Mouse (Mus musculus): ENCODE data around the gene Zfx. TPM values are rescaled to one million over a fixed set of nuclear protein-coding genes. Genes with fewer than 3 reads are reported as not detected.

The Zfx gene
- total RNA-seq (2018; cell fraction: chromatin; rRNA removed): 100 to 1,000 TPM in 12 of 26 experiments, 10 to 100 TPM in 14; 66.4 to 142 (median 99.1) TPM
- 10 to 100 TPM; 17.6 to 34.8 (median 25.9) TPM for total RNA-seq (2018; cell fraction: cytosol; rRNA removed)
- total RNA-seq (2018; cell fraction: nucleus; rRNA removed): 10 to 100 TPM; 41.8 to 83.3 (median 53.5) TPM
- polyA plus RNA-seq (2018): 9.4 to 16.0 TPM (median 15.7 TPM) in 3 replicates

DNA sequence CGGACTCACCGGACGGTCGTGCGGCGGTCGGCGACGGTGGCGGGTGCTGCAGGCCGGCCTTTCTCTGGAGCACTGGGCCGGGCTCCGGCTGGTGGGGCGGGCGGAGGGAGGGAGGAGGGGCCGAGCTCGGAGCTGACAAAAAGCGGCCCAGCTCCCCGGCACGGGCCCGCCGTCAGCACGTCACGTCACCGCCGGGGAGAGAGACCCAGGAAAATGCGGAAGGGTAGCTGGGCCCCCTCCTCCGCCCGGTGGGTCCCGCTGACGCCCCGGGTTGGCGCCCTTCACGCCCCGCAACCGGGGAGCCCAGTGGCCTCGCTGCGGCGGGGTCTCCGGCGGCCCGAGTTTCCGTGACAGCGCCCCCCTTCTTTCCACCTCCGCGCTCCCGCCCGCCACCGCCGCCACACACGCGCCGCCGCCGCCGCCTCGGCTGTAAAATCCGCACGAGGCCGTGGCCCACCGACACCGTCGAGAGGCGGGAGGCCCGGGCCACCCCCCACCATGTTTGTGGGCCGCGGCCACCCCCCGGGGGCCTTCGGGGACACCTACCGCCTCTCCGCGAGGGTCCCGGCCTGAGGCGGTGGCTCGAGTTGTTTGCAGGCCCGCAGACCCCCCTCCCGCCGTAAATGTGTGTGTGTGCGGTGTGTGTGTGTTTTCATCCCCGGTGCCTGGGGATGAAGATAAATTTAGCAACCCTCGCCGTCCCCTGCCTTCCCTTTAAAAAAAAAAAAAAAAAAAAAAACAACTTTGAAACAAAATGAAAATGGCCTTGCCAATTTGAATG, at the start of gene Zfx:
Zfx (minus strand) TSS at position 644 of the 781 bp plus-strand sequence.
- 17% methylated on average over 25 of the region's 82 CpGs for WGBS (ENCODE audit: missing documents)
- peak within 1 kb of the TSS; percentile 55 for H3K27ac ChIP-seq
- no peaks in the 10 kb centered on the region for H3K36me3 ChIP-seq (ENCODE audit: inconsistent target)
- H3K79me2 ChIP-seq (ENCODE audit: inconsistent target): peaks cover 36% of the 10 kb centered on the region
- peak within 1 kb of the TSS; percentile 17; the same call in 1 of the 2 replicates for H3K4me3 ChIP-seq (ENCODE audit: inconsistent target)

DNA sequence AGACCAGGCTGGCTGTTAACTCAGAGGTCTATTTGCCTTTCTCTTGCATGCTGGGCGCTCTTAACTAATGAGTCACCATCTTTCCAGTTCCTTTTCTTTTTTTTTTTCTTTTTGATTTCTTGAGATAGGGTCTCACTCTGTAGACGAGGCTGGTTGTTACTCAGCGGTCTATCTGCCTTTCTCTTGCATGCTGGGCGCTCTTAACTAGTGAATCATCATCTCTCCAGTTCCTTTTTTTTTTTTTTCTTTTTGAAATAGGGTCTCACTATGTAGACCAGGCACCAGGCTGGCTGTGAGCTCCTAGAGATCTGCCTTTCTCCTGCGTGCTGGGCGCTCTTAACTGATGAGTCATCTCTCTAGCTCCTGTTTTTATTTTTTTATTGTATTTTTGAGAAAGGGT, 45.8 kb upstream of the Zfx start:
- H3K4me3 ChIP-seq (ENCODE audit: inconsistent target): no peak overlapping the region
- no peaks in the 10 kb centered on the region for H3K79me2 ChIP-seq (ENCODE audit: inconsistent target)
- H3K36me3 ChIP-seq (ENCODE audit: inconsistent target): no peaks in the 10 kb centered on the region
- WGBS (ENCODE audit: missing documents): 44% methylated on average over 6 of the region's 6 CpGs
- H3K27ac ChIP-seq: no peak overlapping the region

DNA sequence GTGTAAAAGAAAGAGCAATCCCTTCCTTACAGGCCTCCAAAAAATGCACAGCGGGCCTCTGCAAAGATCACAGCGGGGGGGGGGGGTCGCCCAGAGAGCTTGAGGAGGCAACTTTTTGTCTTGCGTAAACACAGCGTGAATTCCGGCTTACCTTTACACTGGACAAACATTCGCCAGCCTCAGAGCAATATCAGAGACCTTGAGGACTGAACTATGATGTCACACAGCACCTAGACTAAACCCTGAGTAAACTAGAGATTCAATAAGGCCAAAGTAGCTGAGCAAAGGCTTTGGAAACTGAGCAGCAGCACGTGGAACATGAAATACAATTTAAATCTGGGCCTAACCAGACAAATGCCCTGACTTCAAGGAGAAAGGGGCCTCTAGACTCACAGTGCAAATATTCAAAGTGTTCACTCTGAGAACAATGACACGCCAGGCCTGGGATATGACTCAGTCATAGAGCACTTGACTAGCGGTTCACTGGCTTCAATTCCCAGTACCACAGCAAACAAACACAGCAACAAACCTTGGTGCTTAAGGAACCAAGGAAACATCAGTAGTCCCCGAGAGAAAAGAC, 28.8 kb upstream of the Zfx start:
- Histone ChIP-seq H3K79me2 (ENCODE audit: inconsistent target) (no peaks in the 10 kb centered on the region), H3K27ac (no peak overlapping the region), H3K36me3 (ENCODE audit: inconsistent target) (no peaks in the 10 kb centered on the region), H3K4me3 (ENCODE audit: inconsistent target) (no peak overlapping the region)
- 73% methylated on average over 8 of the region's 11 CpGs for WGBS (ENCODE audit: missing documents)

DNA sequence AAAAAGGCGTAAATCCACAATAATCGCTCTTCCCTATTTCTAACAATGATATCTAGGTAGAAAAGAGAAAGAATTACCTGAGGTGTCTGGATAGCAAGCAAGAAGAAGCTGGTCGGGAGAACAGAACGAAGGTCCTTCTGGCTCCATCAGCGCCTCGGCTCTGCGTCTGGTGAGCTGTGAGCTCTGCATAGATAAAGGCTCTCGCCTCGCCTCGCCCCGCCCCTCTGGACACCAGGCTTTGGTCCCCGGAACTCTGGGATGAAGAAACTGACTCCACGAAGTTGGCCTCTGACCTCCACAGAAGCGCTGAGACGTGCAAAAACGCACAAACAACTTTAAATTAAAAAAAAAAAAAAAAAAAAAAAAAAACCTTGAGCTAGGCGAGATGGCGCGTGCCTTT, 27.0 kb upstream of the Zfx start:
- no peaks in the 10 kb centered on the region for H3K79me2 ChIP-seq (ENCODE audit: inconsistent target)
- H3K4me3 ChIP-seq (ENCODE audit: inconsistent target): no peak overlapping the region
- H3K36me3 ChIP-seq (ENCODE audit: inconsistent target): no peaks in the 10 kb centered on the region
- WGBS (ENCODE audit: missing documents): 85% methylated on average over 15 of the region's 19 CpGs
- H3K27ac ChIP-seq: no peak overlapping the region

DNA sequence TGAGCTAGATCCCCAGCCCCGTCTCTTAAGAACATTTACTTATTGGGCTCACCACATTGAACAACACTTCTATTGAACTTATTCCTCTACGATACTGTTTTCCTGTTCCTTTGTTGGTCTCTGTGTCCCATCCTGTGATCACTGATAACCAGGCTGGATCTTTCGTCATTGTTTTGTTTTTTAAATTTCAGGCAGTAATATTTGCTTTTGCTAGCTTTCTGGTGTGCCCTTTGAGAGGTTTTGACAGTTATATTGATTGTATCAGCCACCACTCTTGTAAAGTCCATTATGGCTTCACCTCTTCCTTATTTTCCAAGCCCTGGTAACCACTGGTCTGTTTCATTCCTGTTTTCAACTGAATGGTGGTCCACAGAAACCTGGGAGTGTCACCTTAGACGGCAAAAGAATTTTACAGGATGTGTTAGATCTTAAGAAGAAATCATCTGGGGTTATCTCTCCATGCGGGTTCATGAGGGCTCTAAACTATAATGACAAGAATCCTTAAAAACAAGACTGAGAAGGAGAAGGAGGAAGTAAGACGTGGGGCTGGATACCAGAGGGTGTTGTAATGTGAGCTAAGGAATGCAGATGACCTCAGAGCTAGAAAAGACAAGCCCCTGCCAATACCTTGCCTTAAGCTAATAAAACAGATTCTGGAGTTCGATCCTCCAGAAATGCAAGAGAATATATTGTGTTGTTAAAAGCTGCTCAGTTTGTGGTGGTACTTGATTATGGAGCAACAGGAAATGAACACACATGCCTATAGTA, 18.7 kb upstream of the Zfx start:
- H3K36me3 ChIP-seq (ENCODE audit: inconsistent target): no peaks in the 10 kb centered on the region
- H3K79me2 ChIP-seq (ENCODE audit: inconsistent target): no peaks in the 10 kb centered on the region
- H3K27ac ChIP-seq: no peak overlapping the region
- H3K4me3 ChIP-seq (ENCODE audit: inconsistent target): no peak overlapping the region
- WGBS (ENCODE audit: missing documents): 62% methylated on average over 7 of the region's 7 CpGs

DNA sequence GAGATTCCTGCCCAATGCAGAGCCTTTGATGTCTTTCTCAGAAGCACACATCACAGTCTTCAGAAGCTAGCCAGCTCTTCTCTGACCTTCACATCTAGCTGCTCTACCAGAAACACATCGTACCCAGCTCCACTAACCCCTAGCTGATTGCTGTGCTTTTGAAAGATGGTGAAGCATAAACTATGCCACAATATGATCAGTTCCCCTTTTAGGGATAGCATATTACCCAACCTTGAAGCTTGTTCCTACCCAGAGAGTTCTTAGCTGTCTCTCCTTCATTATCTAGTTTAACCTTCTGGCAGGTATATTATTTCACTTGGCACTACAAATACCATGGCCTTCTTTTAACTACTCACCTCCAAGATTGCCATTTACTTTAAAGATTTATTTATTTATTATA, 16.6 kb upstream of the Zfx start:
- WGBS (ENCODE audit: missing documents): no CpG with 5 or more reads among the region's 1 CpGs
- no peaks in the 10 kb centered on the region for H3K79me2 ChIP-seq (ENCODE audit: inconsistent target)
- H3K4me3 ChIP-seq (ENCODE audit: inconsistent target): no peak overlapping the region
- H3K27ac ChIP-seq: no peak overlapping the region
- no peaks in the 10 kb centered on the region for H3K36me3 ChIP-seq (ENCODE audit: inconsistent target)

DNA sequence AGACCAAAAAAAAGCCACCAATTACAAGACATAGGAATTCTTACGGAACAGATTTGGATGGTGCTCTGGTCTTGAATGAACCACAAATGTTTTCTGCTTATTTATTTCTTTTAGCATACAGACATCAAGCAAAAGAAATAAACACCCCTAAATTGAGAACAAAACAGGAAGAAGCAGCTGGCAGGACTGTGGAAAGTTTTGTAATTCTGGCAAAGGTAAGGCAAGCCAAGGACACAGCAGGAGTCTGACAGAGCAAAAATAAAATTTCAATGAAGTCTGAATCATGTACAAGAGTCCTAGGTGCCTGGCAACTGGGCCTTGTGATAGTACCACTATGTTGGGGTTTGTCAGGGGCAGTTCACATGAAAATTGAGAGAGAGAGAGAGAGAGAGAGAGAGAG, 14.8 kb upstream of the Zfx start:
- Histone ChIP-seq H3K79me2 (ENCODE audit: inconsistent target) (no peaks in the 10 kb centered on the region), H3K27ac (no peak overlapping the region), H3K4me3 (ENCODE audit: inconsistent target) (no peak overlapping the region), H3K36me3 (ENCODE audit: inconsistent target) (no peaks in the 10 kb centered on the region)
- 100% methylated on average over 1 of the region's 1 CpGs for whole genome bisulfite sequencing (ENCODE audit: missing documents)

DNA sequence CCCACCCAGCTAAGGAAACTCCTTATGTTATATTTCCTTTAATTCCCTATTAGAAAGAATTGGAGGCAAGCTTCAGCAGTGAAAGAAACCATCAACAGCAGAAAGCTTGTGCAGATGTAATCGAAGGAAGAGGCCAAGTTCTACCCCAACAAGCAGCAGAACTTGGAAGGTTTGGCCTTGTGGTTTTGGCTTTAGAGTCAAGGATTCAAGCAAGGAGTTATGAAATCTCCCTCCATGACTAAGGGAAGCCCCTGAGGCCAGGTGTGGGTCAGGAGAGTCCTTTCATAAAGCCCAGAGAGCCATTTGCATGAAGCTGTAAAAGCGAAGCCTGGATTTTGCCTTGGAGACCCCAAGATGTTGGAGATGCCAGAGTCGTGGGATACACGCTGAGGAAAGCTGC, 11.6 kb upstream of the Zfx start:
- H3K79me2 ChIP-seq (ENCODE audit: inconsistent target): no peaks in the 10 kb centered on the region
- H3K36me3 ChIP-seq (ENCODE audit: inconsistent target): no peaks in the 10 kb centered on the region
- no peak overlapping the region for H3K4me3 ChIP-seq (ENCODE audit: inconsistent target)
- WGBS (ENCODE audit: missing documents): 71% methylated on average over 4 of the region's 4 CpGs
- no peak overlapping the region for H3K27ac ChIP-seq

DNA sequence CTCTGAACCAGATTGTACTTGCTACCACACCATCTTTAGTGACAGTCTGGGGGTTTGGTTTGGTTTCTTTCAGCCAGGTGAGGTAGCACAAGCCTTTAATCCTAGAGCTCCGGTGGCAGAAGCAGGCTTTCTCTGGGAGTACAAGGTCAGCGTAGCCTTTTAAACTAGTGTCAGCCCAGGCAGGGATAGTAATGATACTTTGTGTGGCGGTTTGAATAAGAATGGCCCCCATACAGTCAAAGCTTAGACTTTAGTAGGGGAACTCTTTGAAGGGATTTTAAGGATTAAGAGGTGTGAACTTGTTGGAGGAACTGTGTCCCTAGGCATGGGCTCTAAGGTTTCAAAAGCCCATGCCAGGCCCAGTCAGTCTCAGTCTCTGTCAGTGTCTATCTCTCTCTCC, 10.0 kb upstream of the Zfx start:
- Histone ChIP-seq H3K36me3 (ENCODE audit: inconsistent target) (no peaks in the 10 kb centered on the region), H3K27ac (no peak overlapping the region), H3K4me3 (ENCODE audit: inconsistent target) (no peak overlapping the region), H3K79me2 (ENCODE audit: inconsistent target) (no peaks in the 10 kb centered on the region)
- 93% methylated on average over 3 of the region's 3 CpGs for WGBS (ENCODE audit: missing documents)

DNA sequence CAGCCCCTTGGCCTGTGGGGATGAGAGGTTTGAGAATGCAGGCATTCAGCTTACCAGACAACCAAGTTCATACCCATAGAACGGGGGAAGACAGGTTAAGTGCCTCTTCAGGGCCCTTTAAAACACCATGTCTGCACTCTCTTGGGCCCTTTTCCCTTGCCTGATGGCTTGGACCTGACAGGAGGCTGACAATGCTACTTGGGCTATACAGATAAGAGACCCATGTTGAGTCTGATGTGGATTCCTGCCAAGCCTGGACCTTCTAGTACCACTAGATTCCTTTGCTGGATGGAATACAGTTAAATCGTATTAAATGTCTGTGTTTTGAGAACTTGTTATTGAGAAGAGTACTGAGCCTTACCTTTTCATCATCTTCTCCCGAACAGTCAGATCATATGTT, 8.7 kb upstream of the Zfx start:
- H3K36me3 ChIP-seq (ENCODE audit: inconsistent target): no peaks in the 10 kb centered on the region
- no peak overlapping the region for H3K4me3 ChIP-seq (ENCODE audit: inconsistent target)
- 34% methylated on average over 3 of the region's 3 CpGs for WGBS (ENCODE audit: missing documents)
- H3K27ac ChIP-seq: no peak overlapping the region
- no peaks in the 10 kb centered on the region for H3K79me2 ChIP-seq (ENCODE audit: inconsistent target)

DNA sequence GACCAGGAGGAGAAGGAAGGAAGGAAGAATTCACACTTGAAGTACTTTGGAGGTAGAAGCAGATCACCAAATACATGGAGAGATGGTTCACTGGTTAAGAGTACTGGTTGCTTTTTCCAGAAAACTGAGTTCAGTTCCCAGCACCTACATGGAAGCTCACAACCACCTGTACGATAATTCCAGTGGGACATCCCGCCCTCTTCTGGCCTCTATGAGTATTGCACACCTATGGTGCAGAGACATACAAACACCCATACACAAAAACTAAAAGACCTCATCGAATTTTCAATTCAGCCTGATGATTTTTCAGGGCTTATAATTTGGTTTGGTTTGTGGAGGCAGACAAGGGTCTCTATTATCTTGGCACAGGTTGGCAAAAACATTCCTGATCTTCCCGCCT, 6.2 kb upstream of the Zfx start:
- Histone ChIP-seq H3K27ac (0 out of 2 replicates have a peak overlapping the region, but pooled peaks have one; percentile 8), H3K4me3 (ENCODE audit: inconsistent target) (no peak overlapping the region)
- 100% methylated on average over 3 of the region's 4 CpGs for WGBS (ENCODE audit: missing documents)

DNA sequence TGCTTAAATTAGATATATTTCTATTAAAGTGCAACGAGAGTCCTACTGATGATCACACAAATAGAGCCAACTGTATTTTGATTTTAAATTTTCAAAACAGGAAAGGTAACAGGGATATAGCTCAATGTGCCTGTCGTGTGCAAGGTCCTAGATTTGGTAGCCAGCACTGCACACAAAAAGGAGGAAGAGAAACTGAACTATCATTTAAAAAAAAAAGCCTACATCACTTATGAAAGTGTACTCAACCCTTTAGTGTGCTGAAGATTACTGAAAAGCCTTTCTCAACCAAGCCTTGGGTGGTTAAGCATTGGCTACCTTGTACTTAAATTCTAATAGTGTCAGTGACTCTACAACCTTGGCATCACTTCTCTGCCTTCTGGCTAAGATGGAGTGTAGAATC, 2.4 kb upstream of the Zfx start:
- Histone ChIP-seq H3K36me3 (ENCODE audit: inconsistent target) (no peaks in the 10 kb centered on the region), H3K4me3 (ENCODE audit: inconsistent target) (no peak overlapping the region), H3K79me2 (ENCODE audit: inconsistent target) (peaks cover 9% of the 10 kb centered on the region), H3K27ac (peak overlapping the region; percentile 55)
- WGBS (ENCODE audit: missing documents): 16% methylated on average over 2 of the region's 2 CpGs

More for the DNA sequence above, 6.2 kb upstream of the Zfx start:
- no peaks in the 10 kb centered on the region for H3K36me3 ChIP-seq (ENCODE audit: inconsistent target)
- H3K79me2 ChIP-seq (ENCODE audit: inconsistent target): no peaks in the 10 kb centered on the region

DNA sequence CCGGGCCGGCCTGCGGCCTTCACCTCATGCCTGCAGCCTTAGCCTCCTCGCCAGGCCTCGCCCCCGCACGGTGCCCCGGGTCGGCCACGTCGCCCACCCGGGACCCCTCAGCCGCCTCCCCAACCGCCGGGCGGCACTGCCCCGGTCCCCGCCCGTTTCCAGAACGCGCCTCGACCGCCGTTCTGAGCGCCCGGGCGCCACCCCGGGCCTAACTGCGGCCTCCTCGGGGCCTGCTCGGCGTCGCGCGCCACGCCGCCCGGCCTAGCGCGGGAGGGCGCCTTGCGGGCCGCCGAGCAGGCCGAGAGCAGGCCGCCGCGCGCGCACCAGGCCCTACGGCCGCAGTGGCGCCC, 818 bp downstream of the Zfx start:
- Histone ChIP-seq H3K36me3 (ENCODE audit: inconsistent target) (no peaks in the 10 kb centered on the region), H3K4me3 (ENCODE audit: inconsistent target) (no peak overlapping the region), H3K79me2 (ENCODE audit: inconsistent target) (peaks cover 42% of the 10 kb centered on the region), H3K27ac (no peak overlapping the region)
- 31% methylated on average over 31 of the region's 53 CpGs for WGBS (ENCODE audit: missing documents)

DNA sequence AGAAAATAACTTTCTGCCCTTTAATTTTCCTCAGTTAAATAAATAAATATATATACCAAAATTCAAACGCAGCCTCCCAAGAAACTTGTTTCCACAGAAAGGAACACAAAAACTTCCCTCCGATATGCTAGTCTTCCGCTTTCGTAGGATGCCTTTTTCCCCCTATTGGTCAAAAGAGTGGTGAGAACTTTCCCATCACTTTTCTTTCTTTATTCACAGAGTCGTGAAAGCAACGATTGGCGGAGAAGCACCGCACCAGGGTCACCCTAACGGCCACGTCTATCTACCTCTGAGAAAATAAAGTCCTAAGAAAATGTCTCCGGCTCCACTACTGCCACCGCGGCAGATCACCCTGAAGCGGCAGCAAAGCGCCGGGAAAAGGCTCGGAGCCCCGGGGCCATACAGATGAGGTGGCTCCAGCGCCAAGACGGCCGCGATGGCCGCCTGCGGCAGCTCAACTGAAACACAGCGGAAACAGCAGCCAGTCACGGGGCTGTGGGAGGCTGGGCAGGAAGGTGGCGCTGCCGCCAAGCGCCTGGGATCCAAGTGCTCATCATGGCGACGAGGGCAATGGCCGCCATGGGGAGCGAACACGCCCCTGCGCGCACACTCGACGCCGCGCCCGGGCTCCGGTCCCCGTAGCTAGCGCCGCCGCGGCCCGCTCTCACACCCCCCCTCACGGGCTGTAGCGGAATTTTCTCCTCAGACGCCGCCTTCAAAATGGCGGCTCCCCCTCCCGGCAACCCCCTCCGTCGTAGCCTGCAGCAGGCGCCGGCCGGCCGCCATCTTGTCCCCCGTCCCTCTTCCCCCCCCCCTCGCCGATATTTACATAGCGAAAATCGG, 1.4 kb downstream of the Zfx start:
- H3K27ac ChIP-seq: peak overlapping the region; percentile 68
- H3K36me3 ChIP-seq (ENCODE audit: inconsistent target): no peaks in the 10 kb centered on the region
- H3K79me2 ChIP-seq (ENCODE audit: inconsistent target): peaks cover 48% of the 10 kb centered on the region
- H3K4me3 ChIP-seq (ENCODE audit: inconsistent target): peak overlapping the region; percentile 65
- 19% methylated on average over 41 of the region's 65 CpGs for WGBS (ENCODE audit: missing documents)

Data from macrophage (primary cell).